Mouse (Mus musculus) v-Abl transformed pro-B cells (cell line): ENCODE results near the gene Hoga1.

Experiments
- in situ Hi-C, 2 experiments: fragments of 400-800 bp; cut with MboI; formaldehyde crosslinking; loops; one replicate each; pipeline ENCODE4 v1.15.1; 2025; ENCODE audit not compliant: unreplicated experiment in 2 of 2

Gene Hoga1

GRCm38 (mm10) chr19:42021681-42022541 is 23.5 kb upstream of the Hoga1 start:
- in situ Hi-C loops = loop anchor here (10.0 kb wide), 3 partner anchors 207 to 367 kb away; partner anchors contain the start of gene Arhgap19 (in 1 of the 2)

DNA sequence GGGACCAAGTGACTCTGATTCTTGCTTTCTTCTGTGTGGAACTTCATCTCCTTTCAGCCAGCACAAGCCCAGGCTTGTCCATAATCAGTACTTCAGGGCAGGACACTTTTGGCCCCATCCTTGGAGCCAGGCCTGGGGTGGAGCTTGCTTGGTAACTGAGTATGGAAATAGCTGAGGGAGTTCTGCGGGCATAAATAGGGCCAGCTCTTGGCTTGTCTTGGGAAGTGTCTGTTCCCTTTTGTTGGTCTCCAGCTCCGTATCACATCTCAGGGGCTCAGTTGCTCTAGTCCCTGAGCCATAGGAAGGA is 22.9 kb upstream of the Hoga1 start:
- in situ Hi-C loops = loop anchor here (10.0 kb wide), 3 partner anchors 208 to 368 kb away; partner anchors contain the start of gene Arhgap19 (in 1 of the 2)

- in situ Hi-C loops = loop anchor here (10.0 to 25.0 kb wide), 4 partner anchors 211 to 1386 kb away; partner anchors contain the start of gene Arhgap19 (in 1 of the 2)
Observed at GRCm38 (mm10) chr19:42026158-42026557, 19.3 kb upstream of the Hoga1 start.

GRCm38 (mm10) chr19:42031112-42031511 is 14.3 kb upstream of the Hoga1 start:
- in situ Hi-C loops = loop anchor here (5.0 to 25.0 kb wide), 2 partner anchors 121 to 1381 kb away; no protein-coding TSS in a partner anchor

DNA sequence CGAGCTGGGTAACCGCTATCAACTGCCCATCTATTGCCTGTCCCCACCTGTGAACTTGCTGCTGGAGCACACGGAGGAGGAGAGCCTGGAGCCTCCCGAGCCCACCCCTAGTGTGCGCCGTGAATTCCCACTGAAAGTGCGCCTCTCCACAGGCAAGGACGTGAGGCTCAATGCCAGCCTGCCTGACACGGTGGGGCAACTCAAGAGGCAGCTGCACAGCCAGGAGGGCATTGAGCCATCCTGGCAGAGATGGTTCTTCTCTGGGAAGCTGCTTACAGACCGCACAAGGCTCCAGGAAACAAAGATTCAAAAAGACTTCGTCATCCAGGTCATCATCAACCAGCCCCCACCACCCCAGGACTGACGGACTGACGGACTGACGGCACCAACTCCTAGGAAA is 11.8 kb upstream of the Hoga1 start:
- in situ Hi-C loops = loop anchor here (5.0 to 25.0 kb wide), 2 partner anchors 119 to 1379 kb away; no protein-coding TSS in a partner anchor

- in situ Hi-C loops = loop anchor here (5.0 to 25.0 kb wide), 2 partner anchors 118 to 1378 kb away; no protein-coding TSS in a partner anchor
Observed at GRCm38 (mm10) chr19:42034146-42034775, 11.1 kb upstream of the Hoga1 start.

DNA sequence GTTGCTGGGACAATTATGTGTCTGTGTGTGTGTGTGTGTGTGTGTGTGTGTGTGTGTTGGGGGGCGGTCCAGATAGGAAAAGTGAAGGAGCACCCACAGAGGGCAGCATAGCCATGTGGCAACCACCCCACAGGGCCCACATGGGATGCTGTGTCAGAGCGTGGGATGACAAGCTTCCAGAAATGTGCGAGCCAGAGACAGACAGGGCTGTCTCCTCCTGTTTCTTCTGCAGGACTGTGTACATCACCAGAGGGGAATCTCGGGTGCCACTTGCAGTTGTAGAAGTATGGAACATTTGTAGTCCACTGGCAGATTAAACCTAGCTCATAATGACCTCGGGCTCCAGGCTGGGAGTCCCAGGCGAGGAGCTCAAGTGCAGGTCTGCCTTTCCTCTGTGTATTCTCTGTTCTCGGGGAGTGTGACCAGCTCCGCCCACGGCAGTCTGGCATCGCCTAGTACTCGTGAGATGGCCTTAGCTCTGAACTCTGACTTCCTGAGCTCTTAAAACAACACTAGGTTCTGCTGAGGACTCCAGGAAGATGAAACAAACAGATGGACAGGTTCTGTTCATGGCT is 10.4 kb upstream of the Hoga1 start:
- in situ Hi-C loops = loop anchor here (5.0 to 25.0 kb wide), 2 partner anchors 117 to 1377 kb away; no protein-coding TSS in a partner anchor

DNA sequence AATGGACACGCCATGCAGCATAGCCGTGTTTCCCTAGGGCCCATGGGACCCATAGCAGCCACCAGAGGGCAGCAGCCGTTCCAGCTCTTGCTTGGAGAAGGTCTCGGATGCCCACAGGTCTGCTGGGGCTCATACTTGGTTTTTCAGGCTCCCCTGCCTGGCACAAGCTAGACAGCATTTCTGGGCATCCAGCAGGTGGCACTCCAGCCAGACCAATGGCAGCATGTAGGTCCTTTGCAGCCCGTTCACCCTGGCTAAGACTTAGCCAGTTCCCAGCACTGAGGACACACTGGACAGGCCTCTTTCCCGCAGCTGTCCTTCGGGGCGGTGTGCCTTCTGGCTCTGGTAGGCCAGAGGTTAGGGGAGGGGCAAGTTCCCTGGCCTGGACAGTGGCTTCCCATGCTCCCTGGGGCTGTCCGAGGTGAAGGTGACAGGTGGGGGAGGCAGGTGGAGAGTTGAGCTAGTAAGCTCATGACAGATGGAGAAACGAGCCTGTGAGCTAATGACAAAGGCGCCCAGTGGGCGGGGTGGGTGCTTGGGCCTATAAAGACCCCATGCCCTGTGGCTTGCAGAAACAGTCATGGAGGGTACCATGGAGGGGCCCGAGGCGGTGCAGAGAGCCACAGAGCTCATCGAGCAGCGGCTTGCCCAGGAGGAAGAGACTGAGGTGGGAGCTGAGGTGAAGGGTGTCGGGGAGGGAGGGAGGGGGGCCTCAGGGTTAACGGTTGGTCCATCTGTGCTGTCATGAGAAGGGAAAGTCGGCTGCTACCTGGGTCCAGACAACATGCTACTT is 9.8 kb upstream of the Hoga1 start, which contains the start of gene Ankrd2:
TSS of gene Ankrd2 (plus strand) at position 545 of the 793 bp plus-strand sequence.
- in situ Hi-C loops = loop anchor here in 1 of 2 experiments (25.0 kb wide), 1 partner anchor 1377 kb away; no protein-coding TSS in a partner anchor

DNA sequence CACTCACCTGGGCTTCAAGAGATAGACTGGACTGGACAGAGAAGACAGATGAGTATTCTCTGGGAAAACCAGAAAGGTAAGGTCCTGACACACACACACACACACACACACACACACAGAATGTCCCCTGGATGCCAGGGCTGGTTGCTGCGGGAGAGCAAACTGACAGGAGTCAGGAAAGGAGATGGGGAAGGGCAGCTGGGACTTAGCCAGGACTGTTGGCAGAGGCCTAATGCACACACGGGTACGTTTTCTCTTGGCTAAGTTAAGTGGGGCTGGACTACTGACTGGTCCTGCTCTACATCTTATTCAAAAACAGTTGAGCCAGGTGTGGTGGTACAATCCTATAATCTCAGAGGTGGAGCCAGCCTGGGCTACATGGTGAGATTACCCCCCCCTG is 9.1 kb upstream of the Hoga1 start:
- in situ Hi-C loops = loop anchor here in 1 of 2 experiments (25.0 kb wide), 1 partner anchor 1376 kb away; no protein-coding TSS in a partner anchor

- in situ Hi-C loops = loop anchor here in 1 of 2 experiments (25.0 kb wide), 1 partner anchor 1375 kb away; no protein-coding TSS in a partner anchor
Observed at GRCm38 (mm10) chr19:42037167-42037702, 8.2 kb upstream of the Hoga1 start.

DNA sequence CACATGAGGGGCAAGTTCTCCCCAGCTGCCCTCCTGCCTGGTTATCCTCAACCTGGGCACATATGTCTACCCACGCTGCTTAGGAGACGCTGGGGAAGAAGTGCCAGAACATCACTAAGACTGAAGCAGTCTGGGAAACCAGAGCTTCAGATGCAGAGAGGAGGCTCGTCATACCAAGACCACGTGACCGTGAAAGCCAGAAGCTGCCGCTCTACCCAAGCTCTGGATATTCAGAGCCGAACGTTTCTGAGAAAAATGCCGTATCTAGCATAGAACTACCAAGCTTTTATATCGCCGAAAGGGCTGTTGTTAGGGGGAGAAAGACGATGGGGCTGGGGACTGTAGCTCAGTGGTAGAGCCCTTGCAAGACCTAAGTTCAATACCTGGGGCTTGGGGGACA is 7.1 kb upstream of the Hoga1 start:
- in situ Hi-C loops = loop anchor here in 1 of 2 experiments (25.0 kb wide), 1 partner anchor 1374 kb away; no protein-coding TSS in a partner anchor

DNA sequence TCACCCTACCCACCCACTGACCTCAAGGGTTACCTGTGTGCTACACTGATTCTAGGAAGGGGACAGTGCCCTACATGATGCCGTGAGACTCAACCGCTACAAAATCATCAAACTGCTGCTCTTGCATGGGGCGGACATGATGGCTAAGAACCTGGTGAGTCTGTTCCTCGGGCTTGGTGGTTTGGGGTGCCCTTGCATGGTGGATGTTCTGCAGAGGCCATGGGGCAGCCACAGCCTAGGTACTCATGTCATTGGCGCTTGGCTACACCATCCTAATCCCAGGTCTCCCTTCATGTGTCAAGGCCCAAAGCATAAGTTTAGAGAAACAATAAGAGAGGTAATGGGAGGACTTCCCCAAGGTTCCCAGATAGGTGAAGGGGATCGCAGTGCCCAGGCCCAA is 1.4 kb upstream of the Hoga1 start:
- in situ Hi-C loops = loop anchor here in 1 of 2 experiments (25.0 kb wide), 1 partner anchor 1368 kb away; no protein-coding TSS in a partner anchor

DNA sequence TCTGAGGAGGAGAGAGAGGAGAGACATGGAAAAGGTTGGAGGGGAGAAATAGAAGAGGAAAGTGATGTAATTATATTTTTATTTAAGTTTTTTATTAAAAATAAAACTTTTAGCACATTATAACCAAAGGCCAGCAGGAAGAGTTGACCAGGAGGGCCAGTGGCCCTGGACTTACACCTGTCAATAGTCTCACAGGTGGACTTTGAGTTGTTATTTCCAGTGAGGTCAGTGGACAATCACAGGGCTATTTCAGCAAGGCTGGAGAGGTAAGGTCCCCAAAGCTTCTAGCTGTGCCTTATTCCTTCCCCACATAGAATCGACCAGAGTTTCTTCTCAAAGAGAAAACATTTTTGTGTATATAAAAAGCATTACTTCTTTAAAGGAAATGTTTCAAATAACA is 4.8 kb downstream of the Hoga1 start:
- in situ Hi-C loops = no loop called here

DNA sequence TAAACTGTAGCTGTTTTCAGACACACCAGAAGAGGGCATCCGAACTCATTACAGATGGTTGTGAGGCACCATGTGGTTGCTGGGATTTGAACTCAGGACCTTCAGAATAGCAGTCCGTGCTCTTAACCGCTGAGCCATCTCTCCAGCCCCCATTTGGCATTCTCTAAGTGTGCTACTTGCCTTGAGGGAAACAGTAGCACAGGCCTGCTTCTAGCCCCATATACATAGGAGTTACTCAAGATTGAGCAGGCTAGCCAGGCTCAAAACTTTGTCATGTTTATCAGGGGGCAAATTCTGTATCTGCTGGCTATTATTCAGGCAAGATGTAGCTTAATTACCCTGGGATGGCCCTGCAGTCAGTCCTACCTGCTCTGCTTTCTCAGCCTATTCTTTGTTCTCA is 5.9 kb downstream of the Hoga1 start:
- in situ Hi-C loops = no loop called here

DNA sequence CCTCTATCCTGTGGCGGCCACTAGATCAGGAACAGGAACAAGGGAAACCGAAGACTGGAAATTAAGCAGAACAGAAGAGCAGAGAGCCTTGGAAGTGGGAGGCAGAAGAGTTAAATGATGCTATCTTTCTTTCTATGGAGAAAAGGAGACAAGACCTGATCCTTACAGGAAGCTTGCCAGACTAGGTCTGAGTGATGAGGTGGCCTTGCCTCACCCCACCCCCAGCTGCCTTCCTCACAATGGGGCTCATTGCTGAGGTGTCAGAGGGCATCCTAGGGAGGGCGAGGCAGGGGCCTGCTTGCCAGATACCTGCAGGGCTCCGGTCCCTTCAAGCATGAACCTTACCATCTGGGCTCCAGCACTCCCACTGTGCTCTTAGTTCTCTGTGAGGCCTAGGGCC is 6.5 kb downstream of the Hoga1 start, which contains the start of gene 4933411K16Rik:
TSS of gene 4933411K16Rik (plus strand) at position 301 of the 400 bp plus-strand sequence.
- in situ Hi-C loops = no loop called here

GRCm38 (mm10) chr19:42054255-42054654 is 8.8 kb downstream of the Hoga1 start:
- in situ Hi-C loops = no loop called here

DNA sequence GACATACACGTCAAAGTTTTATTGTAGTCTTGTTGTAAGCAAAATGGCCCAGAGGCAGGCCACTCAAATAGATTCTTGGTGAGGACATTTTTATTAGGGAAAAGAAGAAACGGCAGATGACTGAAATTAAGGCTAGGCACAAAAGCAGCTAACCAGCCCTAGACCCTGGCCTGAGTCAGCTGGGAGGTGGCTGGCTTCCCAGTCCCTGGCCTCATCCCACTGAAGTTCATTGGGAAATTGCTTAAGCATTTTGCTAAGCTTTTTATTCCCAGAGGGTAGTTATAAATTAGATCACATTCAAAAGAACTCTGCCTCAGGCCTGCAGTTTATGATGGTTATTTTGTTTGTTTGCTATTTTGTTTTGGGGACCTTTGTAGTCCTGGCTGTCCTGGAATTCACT is 10.5 kb downstream of the Hoga1 start:
- in situ Hi-C loops = no loop called here

GRCm38 (mm10) chr19:42056719-42057409 is 11.5 kb downstream of the Hoga1 start:
- in situ Hi-C loops = no loop called here

DNA sequence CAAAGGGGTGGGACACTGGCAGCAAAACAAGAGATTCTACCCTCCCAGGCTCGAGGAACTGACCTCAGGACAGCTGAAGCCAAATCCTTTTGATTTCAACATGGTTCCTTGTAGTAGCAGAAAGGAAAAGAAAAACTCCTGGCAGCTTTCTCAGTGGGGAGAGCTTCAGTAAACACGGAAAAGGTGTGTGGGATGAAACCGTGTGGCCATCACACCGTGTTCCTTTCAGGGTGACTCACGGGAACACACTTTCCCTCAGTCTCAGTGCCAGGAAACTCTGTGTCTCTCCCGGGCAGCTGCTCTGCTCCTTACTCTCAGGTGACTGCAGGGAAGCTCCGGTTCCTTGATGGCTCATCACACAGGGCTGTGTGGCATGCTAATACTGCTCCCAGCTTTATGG is 13.0 kb downstream of the Hoga1 start:
- in situ Hi-C loops = no loop called here
